Mouse (Mus musculus): ENCODE measurements around the gene Insl3. TPM values are rescaled to one million over a fixed set of nuclear protein-coding genes. Genes with fewer than 3 reads are reported as not detected.

The Insl3 gene
- polyA plus RNA-seq, 1 experiment = 1.4 TPM

Other genes with a start within 250 kb of the Insl3 start
- 380 and 404 TPM in 2 replicates for gene Abhd8, start 225.6 kb upstream of the Insl3 start, polyA plus RNA-seq (2012; rRNA removed)
- 45.0 and 57.4 TPM in 2 replicates for gene Mrpl34, start 224.3 kb upstream of the Insl3 start, polyA plus RNA-seq (2012; rRNA removed)
- 123 and 146 TPM in 2 replicates for gene Dda1, start 220.0 kb upstream of the Insl3 start, polyA plus RNA-seq (2012; rRNA removed)
- gene Ano8, start 203.3 kb upstream of the Insl3 start, polyA plus RNA-seq (2012; rRNA removed) = 74.5 and 77.0 TPM in 2 replicates
- gene Gtpbp3, start 201.1 kb upstream of the Insl3 start, polyA plus RNA-seq (2012; rRNA removed) = 32.4 and 34.4 TPM in 2 replicates
- 9.7 and 13.6 TPM in 2 replicates for gene Plvap, start 177.5 kb upstream of the Insl3 start, polyA plus RNA-seq (2012; rRNA removed)
- not detected in 2 replicates for gene Ccdc194, start 163.5 kb upstream of the Insl3 start, polyA plus RNA-seq (2012; rRNA removed)
- 20.9 and 22.9 TPM in 2 replicates for gene Bst2, start 151.8 kb upstream of the Insl3 start, polyA plus RNA-seq (2012; rRNA removed)
- 81.2 and 87.6 TPM in 2 replicates for gene Mvb12a, start 146.3 kb upstream of the Insl3 start, polyA plus RNA-seq (2012; rRNA removed)
- 0.13 and 0.14 TPM in 2 replicates for gene Tmem221, start 130.3 kb upstream of the Insl3 start, polyA plus RNA-seq (2012; rRNA removed)
- gene Nxnl1, start 122.6 kb upstream of the Insl3 start, polyA plus RNA-seq (2012; rRNA removed) = 0.06 TPM in 1 of 2 replicates, not detected in the other
- gene Slc27a1, start 120.3 kb upstream of the Insl3 start, polyA plus RNA-seq (2012; rRNA removed) = 183 and 191 TPM in 2 replicates
- gene Pgls, start 97.0 kb upstream of the Insl3 start, polyA plus RNA-seq (2012; rRNA removed) = 45.6 and 51.6 TPM in 2 replicates
- gene Fam129c, start 91.6 kb upstream of the Insl3 start, polyA plus RNA-seq (2012; rRNA removed) = 4.3 and 4.5 TPM in 2 replicates
- gene Colgalt1, start 78.2 kb upstream of the Insl3 start, polyA plus RNA-seq (2012; rRNA removed) = 99.4 and 104 TPM in 2 replicates
- 172 and 176 TPM in 2 replicates for gene Unc13a, start 17.5 kb upstream of the Insl3 start, polyA plus RNA-seq (2012; rRNA removed)
- gene Jak3, start 12.9 kb upstream of the Insl3 start, polyA plus RNA-seq (2012; rRNA removed) = 5.6 and 5.7 TPM in 2 replicates
- gene B3gnt3, start 12.6 kb downstream of the Insl3 start, polyA plus RNA-seq (2012; rRNA removed) = 0.71 and 1.0 TPM in 2 replicates
- 201 and 208 TPM in 2 replicates for gene Fcho1, start 36.5 kb downstream of the Insl3 start, polyA plus RNA-seq (2012; rRNA removed)
- gene Zfp709, start 192.8 kb downstream of the Insl3 start, polyA plus RNA-seq (2012; rRNA removed) = 2.3 and 3.1 TPM in 2 replicates
- 4.7 and 6.1 TPM in 2 replicates for gene Zfp882, start 219.4 kb downstream of the Insl3 start, polyA plus RNA-seq (2012; rRNA removed)
- 20.7 and 23.1 TPM in 2 replicates for gene Zfp617, start 219.4 kb downstream of the Insl3 start, polyA plus RNA-seq (2012; rRNA removed)